ENCODE assay signal across 8 mouse cellular contexts in genomic region chr5:142906532-142907047, GRCm38 (mm10). TPM values are rescaled to one million over a fixed set of nuclear protein-coding genes. Genes with fewer than 3 reads are reported as not detected.
DNase-seq lines count a peak whose midpoint lies in the region; ATAC-seq and TF ChIP-seq lines count a peak whose summit lies in the region.

Gene Actb (minus strand): TSS chr5:142906754.

- H3K4me2 ChIP-seq in hindbrain, postnatal 0 days (ENCODE audit: low read depth, low read length): peak within 1 kb of the TSS; percentile 84

- H3K9me3 ChIP-seq in hindbrain, postnatal 0 days (ENCODE audit: low read length): no peaks in the 10 kb centered on the region

- peak; percentile 96 for DNase-seq in T-cell, adult 2 months (ENCODE audit: low spot score)
- DNase-seq in cerebellum, postnatal 4 days (ENCODE audit: low spot score in 2 of 2): peak; percentile 96 to 98
- DNase-seq in gastrocnemius, adult 2 months: peak; percentile 98
- DNase-seq in hindbrain, postnatal 0 days (ENCODE audit: low spot score): peak; percentile 99
- DNase-seq in left cerebral cortex, adult 2 months (ENCODE audit: extremely low spot score in 1 of 2, low spot score in 2 of 2): peak; percentile 97
- peak; percentile 96 to 97 for DNase-seq in right cerebral cortex, adult 2 months (ENCODE audit: low spot score in 2 of 2)
- DNase-seq in urinary bladder, postnatal 14 days (ENCODE audit: low spot score): peak; percentile 97

- peak within 1 kb of the TSS; percentile 99 for H3K4me3 ChIP-seq in gastrocnemius, adult 2 months
- H3K4me3 ChIP-seq in hindbrain, postnatal 0 days (ENCODE audit: low read length): peak within 1 kb of the TSS; percentile 100
- peak within 1 kb of the TSS; percentile 95 for H3K4me3 ChIP-seq in left cerebral cortex, adult 2 months

- peak within 1 kb of the TSS; percentile 100 for H3K27ac ChIP-seq in gastrocnemius, adult 2 months
- H3K27ac ChIP-seq in hindbrain, postnatal 0 days: peak within 1 kb of the TSS; percentile 100
- H3K27ac ChIP-seq in left cerebral cortex, adult 2 months: peak within 1 kb of the TSS; percentile 100

- under 1% methylated on average over 40 of the region's 41 CpGs for WGBS in hindbrain, postnatal 0 days

- H3K9ac ChIP-seq in hindbrain, postnatal 0 days (replicated peaks; ENCODE audit: low read length): peak within 1 kb of the TSS; percentile 100

- peaks cover 25% of the 10 kb centered on the region for H3K4me1 ChIP-seq in hindbrain, postnatal 0 days (ENCODE audit: insufficient read depth, low read length)

- intact Hi-C loops in gastrocnemius, adult 2 months (cut with DNase I): loop anchor here (2.0 to 5.0 kb wide), 2 partner anchors 14 to 84 kb away; no protein-coding TSS in a partner anchor
- intact Hi-C loops in left cerebral cortex, adult 2 months (cut with DNase I): loop anchor here (1.0 kb wide), 2 partner anchors 23 to 89 kb away; partner anchors contain the start of gene Tnrc18

- TF ChIP-seq CTCF in gastrocnemius, adult 2 months (IDR thresholded peaks at IDR 0.05): peak; percentile 21; the same call in 1 of the 2 replicates
- TF ChIP-seq CTCF in hindbrain, postnatal 0 days (IDR thresholded peaks at IDR 0.05; ENCODE audit: low read depth): peak; percentile 54
- TF ChIP-seq CTCF in left cerebral cortex, adult 2 months (IDR thresholded peaks at IDR 0.05): peak; percentile 45

- H3K27me3 ChIP-seq in hindbrain, postnatal 0 days (ENCODE audit: insufficient read depth, low read length): no peaks in the 10 kb centered on the region

- ATAC-seq in hindbrain, postnatal 0 days: peak; percentile 75
- peak; percentile 49 for ATAC-seq in megakaryocyte, adult 5-6 weeks (ENCODE audit: poor library complexity, severe bottlenecking)

- H3K36me3 ChIP-seq in hindbrain, postnatal 0 days (ENCODE audit: insufficient read depth, low read length): peaks cover 34% of the 10 kb centered on the region

RNA-seq across cellular contexts. Expression of gene Actb, which starts in this region (rescaled TPM):
- 100 to 1,000 TPM; 365 to 571 TPM for total RNA-seq in gastrocnemius, adult 2 months (2021)
- total RNA-seq in hindbrain, postnatal 0 days (2014; rRNA removed): 5,437 and 5,693 TPM in 2 replicates
- polyA plus RNA-seq in hindbrain, postnatal 0 days (2015; fragmentation: Nextera tagmentation; extraction: Ambion mirVana): 15,098 and 15,291 TPM in 2 replicates
- 1,000 to 10,000 TPM; 2,227 to 2,233 TPM for total RNA-seq in left cerebral cortex, adult 2 months (2021)
- total RNA-seq in megakaryocyte, adult 5-6 weeks (2015): 15,428 and 15,938 TPM in 2 replicates
- 7,091 and 10,908 TPM in 2 replicates for total RNA-seq in megakaryocyte, adult 5-6 weeks (2017)

Comparison
In these comparisons a context has a peak if more than half of its experiments do, and no peak if none do; other contexts are left out.
1. Peak in every context shown above with its lines: DNase-seq, ATAC-seq, H3K4me3 ChIP-seq and H3K27ac ChIP-seq.